Mouse (Mus musculus) left cerebral cortex, adult 18-20 months (tissue): Measurements from ENCODE around the gene Prpf4. TPM values are rescaled to one million over a fixed set of nuclear protein-coding genes. Genes with fewer than 3 reads are reported as not detected.

Experiments used
- DNase-seq, 2 experiments: peaks; one replicate each; pipeline ENCODE4 v3.0.0; 2021 to 2022; ENCODE audit warnings: low spot score in 2 of 2, mixed read lengths in 1 of 2
- total RNA-seq, 2 experiments: library from RNA; stranded (reverse); gene quantifications; 2 replicates each; pipeline ENCODE4 v1.2.3; 2021

Gene Prpf4
- total RNA-seq, 2 experiments from 2014 or later, result 13.0 to 14.2 TPM

GRCm38 (mm10) chr4:62433939-62434870 is 25.6 kb downstream of the Prpf4 start:
- DNase-seq, result no peak

- DNase-seq, result no peak
Observed at GRCm38 (mm10) chr4:62435081-62435480, 26.5 kb downstream of the Prpf4 start, which contains the start of gene Rnf183. TSS of gene Rnf183 (minus strand) at chr4:62435252.

- no peak for DNase-seq
Observed at GRCm38 (mm10) chr4:62437256-62437778, 28.7 kb downstream of the Prpf4 start.

- DNase-seq, result no peak
Observed at GRCm38 (mm10) chr4:62437871-62438270, 29.3 kb downstream of the Prpf4 start.

DNA sequence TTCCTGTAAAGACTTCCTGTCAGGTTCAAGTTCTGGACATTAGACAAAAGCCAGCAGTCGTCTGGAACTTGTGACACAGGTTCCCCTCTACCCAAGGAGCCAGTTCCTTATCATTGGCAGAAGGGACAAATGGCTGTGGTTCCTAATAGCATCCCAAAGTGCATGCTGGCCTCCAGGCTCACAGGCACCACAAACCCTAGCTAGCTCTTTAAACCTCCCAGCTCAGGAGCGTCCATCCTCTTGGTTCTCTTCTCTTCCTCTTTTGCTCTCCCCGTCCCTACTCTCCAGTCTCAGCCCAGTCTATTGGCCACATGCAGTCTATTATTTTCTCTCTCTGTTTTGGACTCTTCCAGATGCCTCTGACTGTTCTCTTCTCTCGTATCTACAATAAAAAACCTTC is 31.2 kb downstream of the Prpf4 start:
- DNase-seq, result no peak

GRCm38 (mm10) chr4:62440544-62440943 is 31.9 kb downstream of the Prpf4 start:
- no peak for DNase-seq

DNA sequence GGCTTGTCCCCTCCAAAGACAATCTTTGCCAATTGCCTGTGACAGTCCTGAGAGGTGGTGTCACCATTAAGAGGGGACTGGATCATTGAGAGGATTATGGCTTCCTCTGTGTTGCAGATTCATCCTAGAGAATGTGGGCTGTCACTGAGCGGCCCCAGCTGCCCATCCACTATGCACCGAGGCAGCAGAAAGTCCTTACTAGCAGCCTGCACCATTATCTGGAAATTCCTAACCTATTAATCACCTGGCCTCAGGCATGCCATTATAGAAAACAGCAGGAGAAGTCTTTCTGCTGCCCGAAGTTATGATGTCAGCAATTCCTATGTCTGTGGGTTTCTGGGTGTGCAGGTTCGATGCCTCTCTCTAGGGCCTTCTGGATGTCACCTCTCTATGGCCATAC is 32.4 kb downstream of the Prpf4 start:
- DNase-seq, result no peak

GRCm38 (mm10) chr4:62454995-62455394 is 46.4 kb downstream of the Prpf4 start:
- peak; percentile 42 to 50 for DNase-seq

DNA sequence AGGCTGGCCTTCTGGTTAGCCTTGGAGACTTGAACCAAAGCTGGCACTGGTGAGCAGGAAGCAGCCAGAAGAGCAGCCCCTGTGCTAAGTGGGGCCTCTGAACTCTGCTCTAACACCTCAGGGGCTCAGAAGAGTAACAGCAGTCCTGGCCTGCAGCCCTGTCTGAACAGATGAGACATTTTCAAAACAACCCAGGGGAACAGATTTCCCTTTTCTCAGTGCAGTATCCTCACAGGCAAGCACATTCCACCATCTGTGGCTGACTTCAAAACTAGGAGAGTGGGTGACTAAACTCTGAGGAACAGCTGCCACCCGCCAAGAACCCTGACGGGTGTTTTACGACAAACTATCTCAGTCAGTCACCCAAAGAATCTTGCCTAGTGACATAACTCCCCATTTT is 50.5 kb downstream of the Prpf4 start:
- peak; percentile 51 to 52 for DNase-seq

DNA sequence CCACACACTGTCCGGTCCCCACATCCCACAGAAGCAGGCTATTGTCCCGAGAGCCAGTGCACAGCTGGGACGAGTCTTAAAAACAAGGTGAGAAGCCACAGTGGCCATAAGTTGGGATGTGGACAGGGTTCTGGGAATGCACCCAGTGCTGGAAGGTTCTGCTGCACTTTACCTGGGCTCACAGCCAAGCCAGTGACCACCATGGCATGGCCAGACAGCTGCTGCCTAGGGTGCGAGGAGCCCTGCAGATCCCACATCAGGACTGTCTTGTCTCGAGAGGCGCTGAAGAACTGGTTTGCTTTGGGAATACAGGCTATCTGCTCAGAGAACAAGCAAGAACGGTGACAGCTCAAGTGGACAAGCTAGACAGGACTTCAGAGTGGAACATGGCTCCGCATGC is 51.8 kb downstream of the Prpf4 start:
- DNase-seq, result no peak

GRCm38 (mm10) chr4:62463124-62463523 is 54.5 kb downstream of the Prpf4 start:
- no peak for DNase-seq

- DNase-seq, result no peak
Observed at GRCm38 (mm10) chr4:62468158-62468557, 59.6 kb downstream of the Prpf4 start.

DNA sequence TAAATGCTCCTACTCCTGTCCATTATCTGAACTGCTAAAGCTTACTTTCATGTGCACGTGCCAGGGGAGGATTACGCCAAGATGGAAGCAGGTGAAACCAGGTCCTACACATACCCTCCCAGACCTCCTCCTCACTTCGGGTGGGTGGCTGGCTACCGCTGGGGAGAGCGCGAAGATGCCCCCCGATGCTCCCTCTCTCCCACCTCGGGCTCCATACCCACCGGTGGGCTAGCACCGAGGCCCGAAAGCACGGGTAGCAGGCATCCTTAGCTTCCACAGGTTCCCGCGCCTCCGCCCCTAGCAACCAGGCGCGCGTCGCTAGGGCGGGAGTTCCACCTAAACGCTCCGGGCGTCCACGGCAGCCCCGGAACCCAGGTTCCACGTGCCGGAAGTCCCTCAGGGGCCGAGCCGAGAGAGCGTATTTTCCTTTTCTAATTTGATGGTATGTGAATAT is 62.0 kb downstream of the Prpf4 start, which contains the start of gene Wdr31:
Gene Wdr31 (minus strand): TSS at position 299 of the 454 bp plus-strand sequence.
- peak; percentile 77 to 84 for DNase-seq

- DNase-seq, result peak; percentile 37 to 46
Observed at GRCm38 (mm10) chr4:62472071-62472470, 63.5 kb downstream of the Prpf4 start.

DNA sequence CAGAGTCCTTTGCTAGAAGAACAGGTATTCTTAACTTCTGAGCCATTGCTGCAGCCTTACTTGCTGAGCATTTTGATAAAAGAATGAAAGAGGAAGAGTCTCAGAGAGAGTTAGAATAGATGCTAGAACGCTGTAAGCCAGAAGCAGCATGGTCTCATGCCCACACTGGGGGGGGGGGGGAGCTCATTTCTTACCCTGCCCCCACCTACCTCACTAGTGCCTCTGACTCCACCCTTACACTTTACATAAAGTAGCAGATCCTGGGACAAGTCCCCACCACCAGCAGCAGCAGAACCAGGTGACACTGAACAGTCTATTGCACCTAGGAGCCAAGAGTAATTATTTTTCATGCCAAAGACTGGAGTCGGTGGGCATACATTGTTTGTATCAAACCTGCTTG is 66.5 kb downstream of the Prpf4 start:
- no peak for DNase-seq

DNA sequence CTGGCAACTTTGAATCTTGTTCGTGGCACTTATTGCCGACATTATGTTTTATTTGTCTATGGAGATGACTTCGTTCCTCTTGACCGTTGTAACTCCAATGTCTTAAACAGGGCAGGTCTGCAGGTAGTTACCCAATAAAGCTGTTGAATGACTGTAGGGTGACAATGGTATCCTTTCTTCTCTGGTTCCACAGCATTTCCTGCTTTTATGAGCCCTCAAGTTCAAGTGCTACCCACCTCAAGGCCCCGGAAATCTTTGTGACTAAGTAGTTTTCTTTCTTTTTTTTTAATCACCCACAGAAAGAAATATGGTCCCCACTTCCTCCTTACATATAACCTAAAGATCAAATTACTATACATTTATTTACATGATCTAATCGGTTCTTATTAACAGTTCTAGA is 67.2 kb downstream of the Prpf4 start:
- no peak for DNase-seq

Other genes with a start within 250 kb of the Prpf4 start
- gene Zfp37, start 177.8 kb upstream of the Prpf4 start, total RNA-seq, result 10 to 100 TPM; 21.4 to 21.7 TPM
- 1 to 10 TPM; 8.5 to 8.7 TPM for gene Slc31a2, start 146.2 kb upstream of the Prpf4 start, total RNA-seq
- gene Fkbp15, start 48.2 kb upstream of the Prpf4 start, total RNA-seq, result 10 to 100 TPM; 32.8 to 33.2 TPM
- gene Slc31a1, start 48.1 kb upstream of the Prpf4 start, total RNA-seq, result 10 to 100 TPM; 10.7 to 11.3 TPM
- gene Cdc26, start 155 bp upstream of the Prpf4 start, total RNA-seq, result 10 to 100 TPM; 47.9 to 49.7 TPM
- not detected for gene Rnf183, start 26.5 kb downstream of the Prpf4 start, total RNA-seq
- 1 to 10 TPM; 8.5 to 8.7 TPM for gene Wdr31, start 62.1 kb downstream of the Prpf4 start, total RNA-seq
- under 1 TPM; 0.28 to 0.40 TPM for gene Bspry, start 71.3 kb downstream of the Prpf4 start, total RNA-seq
- 1 to 10 TPM; 8.9 to 9.0 TPM for gene Hdhd3, start 94.7 kb downstream of the Prpf4 start, total RNA-seq
- 10 to 100 TPM; 36.4 to 41.0 TPM for gene Alad, start 111.1 kb downstream of the Prpf4 start, total RNA-seq
- gene Pole3, start 116.3 kb downstream of the Prpf4 start, total RNA-seq, result 10 to 100 TPM; 23.4 to 23.9 TPM
- under 1 TPM; 0.46 to 0.80 TPM for gene 4933430I17Rik, start 116.6 kb downstream of the Prpf4 start, total RNA-seq
- 10 to 100 TPM; 25.7 TPM for gene Rgs3, start 151.1 kb downstream of the Prpf4 start, total RNA-seq